Mouse (Mus musculus) embryo, embryonic 9.5 days (tissue): ENCODE measurements around the gene BC051019.

Experiments
- DNase-seq: peaks from one replicate; pipeline ENCODE4 v3.0.0-alpha.2; 2017; ENCODE audit errors: extremely low spot score

The BC051019 gene

DNA sequence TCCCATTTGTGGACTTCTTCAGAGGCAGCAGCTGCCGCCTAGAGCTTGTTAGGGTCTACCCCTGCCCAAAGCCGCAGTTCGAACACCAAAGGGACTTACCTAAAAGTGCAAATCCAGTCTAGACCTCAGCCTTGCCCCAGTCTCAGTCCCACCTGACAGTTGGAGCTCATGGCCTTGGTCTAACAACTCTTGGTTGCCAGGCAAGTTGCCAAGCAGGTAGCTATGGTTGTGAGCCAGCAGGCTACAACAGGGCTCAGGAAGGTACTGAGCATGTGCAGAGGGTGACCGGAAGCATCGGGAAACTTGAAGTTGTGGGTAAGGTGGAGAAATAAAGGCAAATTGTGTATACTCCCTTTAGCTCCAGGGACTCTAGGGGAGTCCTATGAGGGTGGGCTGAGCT, at the start of gene BC051019:
BC051019 (minus strand) TSS at position 154 of the 400 bp plus-strand sequence.
- no peak for DNase-seq

DNA sequence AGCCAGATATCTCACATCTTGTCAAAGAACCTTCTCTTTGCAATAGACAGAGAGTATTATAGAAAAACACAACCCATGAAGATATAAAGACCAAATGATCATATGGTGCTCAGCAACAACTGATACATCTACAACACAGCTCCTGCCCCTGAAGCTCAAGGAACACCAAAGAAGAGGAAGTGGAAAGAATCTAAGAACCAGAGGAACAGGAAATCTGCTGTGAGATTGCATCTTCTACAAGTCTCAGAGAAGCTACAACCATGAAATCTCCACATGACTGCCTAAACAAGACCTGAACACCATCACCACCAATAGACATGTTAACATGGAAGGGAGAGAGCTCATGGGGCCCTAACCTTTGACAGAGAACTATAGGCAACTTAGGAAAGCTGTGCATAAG, 48.6 kb upstream of the BC051019 start:
- no peak for DNase-seq

GRCm38 (mm10) chr7:109768699-109769383, 45.2 kb upstream of the BC051019 start:
- no peak for DNase-seq

- DNase-seq = no peak
Measured at GRCm38 (mm10) chr7:109767575-109768350, 44.1 kb upstream of the BC051019 start.

DNA sequence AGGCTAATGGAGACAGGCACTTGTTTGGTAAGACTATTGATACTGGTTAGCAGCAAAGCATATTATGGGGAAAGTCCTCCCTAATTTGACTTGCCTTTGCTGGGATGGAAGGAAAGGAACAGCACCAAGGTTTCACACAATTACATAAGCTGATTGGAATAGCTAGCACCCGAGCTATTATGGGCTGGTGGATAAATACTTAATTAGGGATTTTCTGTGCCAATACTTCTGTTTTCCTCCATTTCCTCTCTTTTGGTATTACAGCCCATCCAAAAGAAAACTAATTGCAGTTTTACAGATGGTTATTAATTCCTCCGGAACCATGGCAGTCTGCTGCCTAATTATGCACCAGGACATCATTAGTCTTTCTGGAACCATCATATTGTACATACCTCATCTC, 40.4 kb upstream of the BC051019 start:
- no peak for DNase-seq

DNA sequence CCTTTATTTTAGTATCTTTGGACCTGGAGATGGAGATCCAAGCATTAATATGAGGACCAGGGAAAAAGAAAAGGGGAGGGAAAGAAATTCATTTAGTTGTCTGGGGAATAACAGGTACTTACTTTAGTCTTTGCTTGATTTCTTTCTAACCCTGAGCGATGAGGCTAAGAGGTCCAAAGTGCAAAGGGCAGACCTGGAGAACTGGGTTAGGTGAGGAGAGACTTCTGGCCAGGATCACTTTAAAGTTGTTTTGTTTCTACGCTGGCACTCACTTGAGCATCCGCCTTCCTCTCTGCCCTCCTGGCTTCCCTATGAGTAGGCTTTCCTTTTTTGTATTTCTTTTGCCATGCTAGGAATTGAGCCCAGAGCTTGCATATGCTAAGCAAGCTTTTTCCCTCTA, 32.6 kb upstream of the BC051019 start:
- no peak for DNase-seq

DNA sequence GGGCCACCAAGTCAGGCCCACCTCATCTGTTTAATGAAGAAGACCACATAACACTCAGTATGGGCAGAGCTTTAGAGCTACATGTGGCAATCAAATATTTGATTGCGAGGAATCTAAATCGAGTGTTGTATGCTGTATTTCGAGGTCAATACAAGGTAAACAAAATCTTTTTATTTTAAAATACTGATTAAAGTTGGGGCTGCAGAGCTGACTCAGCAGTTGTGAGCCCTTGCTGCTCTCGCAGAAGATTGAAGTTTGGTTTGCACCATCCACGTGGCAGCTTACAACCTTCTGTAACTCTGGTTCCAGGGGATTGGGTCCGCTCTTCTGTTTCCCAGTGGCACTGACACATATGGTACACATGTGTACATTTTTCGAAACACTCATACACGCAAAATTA, 30.4 kb upstream of the BC051019 start:
- no peak for DNase-seq

DNA sequence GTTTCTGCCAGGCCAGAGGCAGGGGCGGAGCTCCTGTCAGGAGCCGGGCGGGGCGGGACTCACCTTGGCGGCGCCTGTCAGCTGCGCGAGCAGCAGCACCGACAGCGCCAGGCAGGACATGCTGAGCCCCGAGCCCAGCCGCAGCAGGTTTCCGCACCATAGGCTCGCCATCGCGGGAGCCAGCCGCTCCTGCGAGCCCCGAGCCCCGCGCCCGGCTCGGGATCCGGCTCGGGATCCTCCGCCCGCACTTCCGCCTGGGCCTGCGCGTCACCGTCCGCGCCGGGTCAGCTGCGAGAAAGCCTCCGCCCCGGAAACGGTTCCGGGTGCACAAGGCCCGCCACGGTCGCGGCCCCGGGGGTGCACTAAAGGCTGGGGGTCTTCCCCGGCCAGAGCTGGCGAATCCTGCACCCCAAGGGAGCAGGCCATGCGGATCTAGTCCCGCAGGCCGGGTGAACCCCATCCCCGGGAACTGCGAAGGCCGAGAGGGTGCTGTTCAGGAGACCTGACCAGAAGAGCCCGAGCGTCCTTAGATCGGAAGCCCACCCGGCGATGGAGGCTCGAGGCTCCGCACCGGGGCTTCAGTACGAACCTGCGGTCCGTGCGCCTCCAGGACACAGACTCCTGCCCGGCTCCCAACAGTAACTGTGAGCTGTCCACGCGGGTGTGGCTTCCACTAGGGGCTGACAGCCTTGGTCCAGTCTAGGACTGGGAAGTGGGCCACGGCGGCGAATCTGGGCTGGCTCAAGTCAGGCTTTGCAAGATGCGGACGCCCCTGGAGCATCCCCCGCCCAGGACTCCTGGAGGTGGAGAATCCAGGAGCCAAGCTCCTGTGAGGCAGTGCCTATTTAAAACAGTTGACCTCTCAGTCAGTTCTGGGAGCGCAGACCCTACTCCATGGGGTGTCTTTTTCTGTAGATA, 28.6 kb upstream of the BC051019 start, which contains the start of gene Tmem9b:
Tmem9b (minus strand) TSS at position 868 of the 918 bp plus-strand sequence.
- peak; percentile 86 for DNase-seq

DNA sequence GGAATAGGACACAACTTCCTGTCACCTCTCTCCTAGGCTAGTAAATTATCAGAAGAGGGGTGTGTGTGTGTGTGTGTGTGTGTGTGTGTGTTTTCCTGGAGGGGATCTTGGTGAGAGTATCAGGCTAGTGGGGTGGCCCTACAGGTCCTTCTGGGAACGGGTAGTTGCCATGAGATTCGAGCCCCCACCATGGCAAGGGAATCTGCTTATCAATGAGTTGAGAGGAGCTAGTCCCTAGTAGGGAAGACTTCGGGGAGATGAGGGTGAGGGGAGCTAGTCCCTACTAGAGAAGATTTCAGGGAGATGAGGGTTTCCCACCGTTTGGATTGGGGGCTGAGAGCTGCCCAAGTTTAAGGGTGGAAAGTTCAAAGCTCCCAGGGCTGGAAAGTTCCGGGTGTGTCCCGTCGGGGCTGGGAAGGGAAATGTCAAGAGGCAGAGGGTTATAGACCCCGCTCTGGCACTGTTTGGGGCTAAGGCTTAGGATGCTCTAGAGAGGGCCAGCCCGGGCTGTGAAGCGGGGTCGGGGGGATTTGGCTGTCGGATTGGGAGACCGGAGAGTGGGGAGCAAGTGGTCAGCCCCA, 27.9 kb upstream of the BC051019 start:
- DNase-seq = no peak

DNA sequence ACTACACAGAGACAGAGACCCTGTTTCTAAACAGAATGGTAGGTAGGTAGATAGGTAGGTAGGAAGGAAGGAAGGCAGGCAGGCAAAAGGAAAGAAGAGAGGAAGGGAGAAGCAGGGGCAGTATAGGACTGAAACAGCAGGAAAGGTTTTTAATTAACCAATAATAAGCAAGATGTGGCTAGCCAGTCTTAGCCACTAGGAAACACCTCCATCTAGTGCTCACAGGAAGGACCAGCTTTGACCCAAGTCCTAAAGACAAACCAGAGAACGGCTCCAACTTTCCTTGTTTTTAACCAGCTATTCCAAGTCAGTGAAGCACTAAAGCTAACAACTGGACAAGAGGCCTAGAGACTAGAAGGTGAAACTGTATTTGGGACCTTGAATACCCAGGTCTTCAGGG, 24.1 kb upstream of the BC051019 start:
- DNase-seq = no peak

DNA sequence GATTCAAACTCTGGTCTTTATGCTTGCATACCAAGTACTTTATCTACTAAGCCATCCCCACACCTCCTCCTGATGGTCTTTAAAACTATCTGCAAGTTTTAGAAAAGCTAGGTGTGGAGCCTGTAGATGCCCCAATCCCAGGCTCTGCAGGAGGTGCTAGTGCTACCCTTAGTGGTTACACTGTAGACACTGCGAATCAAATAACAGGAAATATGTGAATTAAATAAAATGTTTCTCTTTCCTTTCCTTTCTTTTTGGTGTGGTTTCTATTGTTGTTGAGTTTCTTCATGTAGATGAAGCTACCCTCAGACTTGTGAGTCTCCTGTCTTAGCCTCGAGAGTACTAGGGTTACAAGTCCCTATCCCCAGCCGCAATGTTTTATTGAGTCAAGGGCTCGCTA, 18.1 kb upstream of the BC051019 start:
- no peak for DNase-seq

GRCm38 (mm10) chr7:109741060-109741459, 17.4 kb upstream of the BC051019 start:
- DNase-seq = no peak

DNA sequence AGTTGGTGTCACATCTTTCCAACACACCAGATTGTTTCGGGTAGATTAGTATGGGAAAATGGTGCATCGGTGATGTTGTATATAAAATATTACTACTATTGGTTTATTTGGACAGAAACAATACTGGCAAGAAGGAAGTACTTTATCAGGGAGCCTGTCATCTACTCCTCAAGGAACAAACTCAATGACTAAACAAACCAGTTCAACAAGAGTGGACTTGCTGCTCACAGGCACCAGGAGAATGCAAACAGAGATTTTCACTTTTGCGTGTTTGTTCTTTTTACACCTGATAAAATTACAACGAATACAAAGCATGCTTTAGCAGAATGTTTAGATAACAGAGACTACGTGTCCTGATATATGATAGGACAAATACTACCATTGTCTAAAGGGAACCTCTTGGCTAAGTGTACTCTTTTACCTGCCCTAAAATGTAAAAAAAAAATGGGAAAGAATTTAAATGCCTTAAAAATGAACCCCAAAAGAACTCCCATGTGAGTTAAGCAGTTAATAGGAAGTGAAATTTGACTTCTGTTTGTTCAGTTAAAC, 16.2 kb upstream of the BC051019 start:
- DNase-seq = no peak

GRCm38 (mm10) chr7:109734806-109735205, 11.2 kb upstream of the BC051019 start:
- no peak for DNase-seq

DNA sequence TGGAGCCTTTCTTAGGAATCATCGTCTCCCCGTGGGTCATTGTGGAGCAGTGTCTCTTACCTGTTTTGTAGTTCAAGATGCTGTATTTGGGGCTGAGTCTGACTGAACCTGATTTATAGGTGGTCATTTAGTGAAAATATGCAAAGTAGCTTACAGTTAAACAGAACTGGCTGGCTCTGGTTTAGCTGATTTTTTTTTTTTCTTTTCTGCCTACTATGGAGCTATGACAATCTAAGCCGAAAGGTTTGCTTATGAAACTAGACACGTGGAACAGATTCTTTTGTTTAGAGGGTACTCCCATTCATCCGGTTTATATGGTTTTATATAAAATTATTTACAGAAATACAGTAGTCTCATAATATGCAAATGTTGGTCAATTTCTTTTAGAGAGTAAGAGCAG, 8.0 kb upstream of the BC051019 start, which contains the start of gene Ascl3:
Ascl3 (minus strand) TSS at position 101 of the 400 bp plus-strand sequence.
- no peak for DNase-seq

DNA sequence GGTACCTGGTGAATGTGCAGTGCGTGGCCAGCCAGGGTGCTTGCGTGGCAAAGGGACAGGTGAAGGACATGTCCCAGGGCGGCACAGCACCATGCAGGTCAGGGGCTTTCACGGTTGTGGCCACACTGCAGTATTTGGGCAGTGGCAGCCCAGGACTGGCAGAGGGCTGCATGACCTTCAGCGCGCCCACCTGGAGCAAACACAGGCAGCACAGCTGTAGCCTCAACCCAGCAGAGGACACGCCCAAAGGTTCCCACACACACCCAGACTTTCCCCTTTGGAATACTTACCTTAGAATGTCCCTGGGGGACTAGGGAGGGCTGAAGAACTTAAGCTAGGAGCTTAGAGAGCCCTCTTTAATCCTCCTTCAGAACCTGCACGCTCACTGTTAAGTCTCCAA, 536 bp downstream of the BC051019 start:
- no peak for DNase-seq

DNA sequence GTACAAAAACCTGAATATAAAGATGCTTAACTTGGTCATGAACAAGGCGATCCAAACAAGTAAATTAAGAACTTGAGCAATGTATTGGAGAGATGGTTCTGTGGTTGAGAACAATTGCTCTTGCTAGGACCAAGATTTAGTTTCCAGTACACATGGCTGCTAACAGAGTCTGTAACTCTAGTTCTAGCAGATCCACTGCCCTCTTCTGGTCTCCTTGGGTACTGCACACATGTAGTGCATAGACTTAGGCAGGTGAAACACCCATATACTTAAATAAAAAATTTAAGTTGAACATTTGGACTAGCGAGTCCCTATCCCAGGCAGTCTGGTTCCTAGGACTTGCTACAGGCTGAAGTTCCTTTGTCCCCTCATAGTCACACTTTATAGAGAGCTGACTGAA, 1.0 kb downstream of the BC051019 start:
- no peak for DNase-seq

DNA sequence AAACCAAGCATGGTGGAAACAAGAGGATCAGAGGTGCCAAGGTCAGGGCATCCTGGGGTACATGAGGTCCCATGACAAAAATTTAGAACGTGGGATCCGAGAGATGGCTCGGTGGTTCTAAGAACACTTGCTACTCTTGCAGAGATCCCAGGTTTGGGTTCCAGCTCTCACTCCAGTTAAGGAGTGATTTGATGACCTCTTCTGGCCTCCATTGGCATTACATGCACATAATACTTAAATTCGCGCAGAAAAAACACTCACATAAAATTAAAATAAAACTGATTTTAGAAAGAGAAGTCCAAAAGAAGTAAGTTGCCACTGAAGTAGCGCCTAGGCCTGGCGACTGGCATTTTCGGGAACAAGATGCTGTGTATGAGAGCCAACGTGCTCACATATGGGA, 4.4 kb downstream of the BC051019 start:
- DNase-seq = no peak

GRCm38 (mm10) chr7:109713434-109713982, 10.1 kb downstream of the BC051019 start:
- DNase-seq = no peak

- no peak for DNase-seq
Measured at GRCm38 (mm10) chr7:109712198-109712597, 11.5 kb downstream of the BC051019 start.

DNA sequence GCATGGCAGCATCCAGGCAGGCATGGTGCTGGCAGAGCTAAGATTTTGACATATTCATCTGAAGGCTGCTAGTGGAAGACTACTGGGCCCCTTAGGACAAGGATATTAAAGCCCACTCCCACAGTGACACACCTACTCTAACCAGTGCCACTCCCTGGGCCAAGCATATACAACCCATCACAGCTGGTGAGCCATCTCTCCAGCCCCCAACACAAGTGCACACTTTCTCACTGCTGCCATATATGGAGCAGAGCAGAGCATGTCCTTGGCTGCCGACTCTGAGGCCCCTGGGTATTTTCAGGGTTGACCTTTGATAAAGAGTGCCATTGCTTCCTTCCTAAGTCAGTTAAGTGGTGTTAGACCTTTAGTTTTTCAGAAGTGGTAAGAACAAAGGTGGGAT, 13.6 kb downstream of the BC051019 start:
- DNase-seq = no peak
